Mouse (Mus musculus): ENCODE measurements around the gene Isl2. TPM values are rescaled to one million over a fixed set of nuclear protein-coding genes. Genes with fewer than 3 reads are reported as not detected.

Isl2 gene
- total RNA-seq, 2 experiments from 2014 or later = not detected

- intact Hi-C loops (cut with DNase I) = no loop called here
- peak; percentile 26 to 39 for DNase-seq (ENCODE audit: low spot score in 2 of 2)
Measured at GRCm38 (mm10) chr9:55544861-55545555, 6.5 kb downstream of the Isl2 start.

GRCm38 (mm10) chr9:55545556-55546175 lies 7.2 kb downstream of the Isl2 start:
- intact Hi-C loops (cut with DNase I) = no loop called here
- DNase-seq (ENCODE audit: low spot score in 2 of 2) = peak in 1 of 2 experiments; percentile 5

GRCm38 (mm10) chr9:55546176-55547010 lies 7.9 kb downstream of the Isl2 start:
- intact Hi-C loops (cut with DNase I) = no loop called here
- peak in 1 of 2 experiments; percentile 5 for DNase-seq (ENCODE audit: low spot score in 2 of 2)

- intact Hi-C loops (cut with DNase I) = no loop called here
- no peak for DNase-seq (ENCODE audit: low spot score in 2 of 2)
Measured at GRCm38 (mm10) chr9:55548871-55549270, 10.4 kb downstream of the Isl2 start.

GRCm38 (mm10) chr9:55549302-55549890 lies 10.9 kb downstream of the Isl2 start:
- no peak for DNase-seq (ENCODE audit: low spot score in 2 of 2)
- intact Hi-C loops (cut with DNase I) = no loop called here

- intact Hi-C loops (cut with DNase I) = no loop called here
- no peak for DNase-seq (ENCODE audit: low spot score in 2 of 2)
Measured at GRCm38 (mm10) chr9:55554986-55555385, 16.5 kb downstream of the Isl2 start.

- intact Hi-C loops (cut with DNase I) = no loop called here
- DNase-seq (ENCODE audit: low spot score in 2 of 2) = no peak
Measured at GRCm38 (mm10) chr9:55560960-55561359, 22.5 kb downstream of the Isl2 start.

- intact Hi-C loops (cut with DNase I) = no loop called here
- no peak for DNase-seq (ENCODE audit: low spot score in 2 of 2)
Measured at GRCm38 (mm10) chr9:55568466-55569159, 30.1 kb downstream of the Isl2 start.

- intact Hi-C loops (cut with DNase I) = no loop called here
- DNase-seq (ENCODE audit: low spot score in 2 of 2) = no peak
Measured at GRCm38 (mm10) chr9:55571071-55571470, 32.6 kb downstream of the Isl2 start.

GRCm38 (mm10) chr9:55576571-55576970 lies 38.1 kb downstream of the Isl2 start:
- intact Hi-C loops (cut with DNase I) = no loop called here
- DNase-seq (ENCODE audit: low spot score in 2 of 2) = no peak

- DNase-seq (ENCODE audit: low spot score in 2 of 2) = no peak
- intact Hi-C loops (cut with DNase I) = no loop called here
Measured at GRCm38 (mm10) chr9:55581414-55581813, 42.9 kb downstream of the Isl2 start.

GRCm38 (mm10) chr9:55586141-55586540 lies 47.7 kb downstream of the Isl2 start:
- no peak for DNase-seq (ENCODE audit: low spot score in 2 of 2)

More at GRCm38 (mm10) chr9:55586141-55586540, 47.7 kb downstream of the Isl2 start:
- intact Hi-C loops (cut with DNase I) = no loop called here

Other genes starting within 250 kb of the Isl2 start
- 1 to 10 TPM in 1 of 2 experiments, under 1 TPM in 1; 0.96 to 1.0 TPM for gene Nrg4, start 211.8 kb upstream of the Isl2 start, total RNA-seq (2021)
- gene Tmem266, start 211.8 kb upstream of the Isl2 start, total RNA-seq (2021) = 1 to 10 TPM; 8.5 to 10.0 TPM
- gene Etfa, start 26.4 kb upstream of the Isl2 start, total RNA-seq (2021) = 10 to 100 TPM; 38.7 to 44.6 TPM